Mouse (Mus musculus) hindbrain, postnatal 0 days (tissue): ENCODE results near the gene Nptn. TPM values are rescaled to one million over a fixed set of nuclear protein-coding genes. Genes with fewer than 3 reads are reported as not detected.

ENCODE experiments used
- ATAC-seq: fragments of 200-750 bp; cut with Nextera tagmentation; 2 replicates; pipeline ENCODE4 v1.8.0; 2017; ENCODE audit warnings: mild to moderate bottlenecking, moderate TSS enrichment, moderate library complexity
- DNase-seq: peaks from one replicate; pipeline ENCODE4 v3.0.0-alpha.2; 2015; ENCODE audit warnings: low spot score
- H3K27ac ChIP-seq: fragments of 300-500 bp; sonication (generic); 2 replicates; pipeline ENCODE4 v1.5.1; 2014; ENCODE audit warnings: mild to moderate bottlenecking
- H3K27me3 ChIP-seq: fragments of 300-500 bp; sonication (generic); 2 replicates; pipeline ENCODE4 v1.6.1; 2014; ENCODE audit warnings: low read length, mixed read lengths; ENCODE audit not compliant: insufficient read depth
- H3K36me3 ChIP-seq: fragments of 300-500 bp; sonication (generic); 2 replicates; pipeline ENCODE4 v1.6.1; 2014; ENCODE audit warnings: low read length, mixed read lengths; ENCODE audit not compliant: insufficient read depth
- H3K4me1 ChIP-seq: fragments of 300-500 bp; sonication (generic); 2 replicates; pipeline ENCODE4 v1.6.1; 2014; ENCODE audit warnings: antibody characterized with exemption, low read length, mixed read lengths; ENCODE audit not compliant: insufficient read depth
- H3K4me2 ChIP-seq: fragments of 300-500 bp; sonication (generic); 2 replicates; pipeline ENCODE4 v1.6.1; 2014; ENCODE audit warnings: low read depth, mild to moderate bottlenecking, low read length, moderate library complexity, mixed read lengths
- H3K4me3 ChIP-seq: fragments of 300-500 bp; sonication (generic); 2 replicates; pipeline ENCODE4 v1.5.1; 2014; ENCODE audit warnings: low read length
- H3K9ac ChIP-seq: fragments of 300-500 bp; sonication (generic); replicated peaks from 2 replicates; pipeline ENCODE4 v1.6.1; 2014; ENCODE audit warnings: mild to moderate bottlenecking, low read length, moderate library complexity, mixed read lengths
- H3K9me3 ChIP-seq: fragments of 300-500 bp; sonication (generic); 2 replicates; pipeline ENCODE4 v1.6.1; 2016; ENCODE audit warnings: low read length, mixed read lengths
- CTCF ChIP-seq: IDR thresholded peaks from 2 replicates; pipeline ENCODE4 v1.5.1; 2016; ENCODE audit warnings: antibody characterized with exemption, control low read depth, low read depth
- WGBS: fragments of 180-500 bp; shearing (Covaris S2); extraction: QIAGEN DNeasy Blood & Tissue Kit; methylation state at CpG from one replicate; pipeline ENCODE4 v1.1.7; 2014; 5-methylcytosine and 5-hydroxymethylcytosine counted together
- polyA plus RNA-seq: library from polyadenylated mRNA; unstranded; fragments of >200 nt; fragmentation: Nextera tagmentation; extraction: Ambion mirVana; gene quantifications from 2 replicates; pipeline ENCODE4 v1.2.1, GENCODE M21; 2015
- total RNA-seq: library from RNA; depleted of rRNA; stranded (reverse); fragments of >200 nt; gene quantifications from 2 replicates; pipeline ENCODE4 v1.2.3, GENCODE M21; 2014

The Nptn gene
- total and polyA plus RNA-seq, 2 experiments from 2014 or later, result 268 to 598 TPM

DNA sequence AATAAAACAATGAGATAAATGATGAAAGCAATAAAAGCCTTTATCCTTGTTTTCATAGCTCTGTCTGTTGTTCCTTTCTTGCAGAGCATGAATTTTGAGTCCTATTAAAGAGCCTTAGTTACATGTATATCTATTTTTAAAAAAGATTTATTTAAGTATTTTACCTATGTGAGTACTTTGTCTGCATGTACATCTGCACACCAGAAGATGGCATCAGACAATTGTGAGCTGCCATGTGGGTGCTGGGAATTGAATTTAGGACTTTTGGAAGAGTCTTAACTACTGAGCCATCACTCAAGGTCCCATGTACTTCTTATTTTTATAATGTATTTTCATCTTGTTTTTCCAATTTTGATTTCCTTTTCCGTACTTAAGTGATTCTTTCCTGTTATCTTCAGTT lies 13.3 kb downstream of the Nptn start:
- TF ChIP-seq CTCF, result peak; percentile 20; the same call in 1 of the 2 replicates
- Histone ChIP-seq H3K4me1 (no peaks in the 10 kb centered on the region), H3K36me3 (no peaks in the 10 kb centered on the region), H3K4me2 (no peak overlapping the region), H3K9me3 (no peaks in the 10 kb centered on the region), H3K9ac (no peak overlapping the region), H3K4me3 (no peak overlapping the region), H3K27ac (no peak overlapping the region), H3K27me3 (no peaks in the 10 kb centered on the region)
- DNase-seq, result no peak
- 95% methylated on average over 1 of the region's 1 CpGs for WGBS
- ATAC-seq, result no peak

DNA sequence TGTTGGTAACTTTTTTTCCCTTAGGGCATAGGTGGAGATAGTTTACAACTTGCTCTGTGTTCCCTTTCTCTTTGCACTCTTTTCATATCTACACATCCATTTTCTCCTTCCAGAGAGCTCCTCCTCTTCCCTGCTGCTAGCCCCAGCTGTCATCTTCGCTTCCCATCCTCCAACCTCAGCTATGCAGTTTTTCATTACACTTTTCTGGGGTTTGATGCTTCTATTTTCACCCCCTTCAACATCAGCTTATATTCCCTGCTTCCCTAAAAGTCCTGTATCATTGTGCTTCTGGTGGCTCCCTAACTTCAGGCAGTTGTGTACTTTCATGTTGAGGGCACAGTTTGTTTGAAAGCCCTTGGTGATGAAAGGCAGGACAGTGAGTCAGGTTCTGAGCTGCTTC lies 31.8 kb downstream of the Nptn start:
- no peaks in the 10 kb centered on the region for H3K4me1 ChIP-seq
- no peaks in the 10 kb centered on the region for H3K9me3 ChIP-seq
- H3K36me3 ChIP-seq, result no peaks in the 10 kb centered on the region
- H3K27ac ChIP-seq, result no peak overlapping the region
- no peaks in the 10 kb centered on the region for H3K27me3 ChIP-seq
- no peak overlapping the region for H3K9ac ChIP-seq
- 63% methylated on average over 1 of the region's 1 CpGs for WGBS
- no peak overlapping the region for H3K4me2 ChIP-seq
- ATAC-seq (no peak), DNase-seq (no peak)
- TF ChIP-seq CTCF, result no peak
- H3K4me3 ChIP-seq, result no peak overlapping the region

DNA sequence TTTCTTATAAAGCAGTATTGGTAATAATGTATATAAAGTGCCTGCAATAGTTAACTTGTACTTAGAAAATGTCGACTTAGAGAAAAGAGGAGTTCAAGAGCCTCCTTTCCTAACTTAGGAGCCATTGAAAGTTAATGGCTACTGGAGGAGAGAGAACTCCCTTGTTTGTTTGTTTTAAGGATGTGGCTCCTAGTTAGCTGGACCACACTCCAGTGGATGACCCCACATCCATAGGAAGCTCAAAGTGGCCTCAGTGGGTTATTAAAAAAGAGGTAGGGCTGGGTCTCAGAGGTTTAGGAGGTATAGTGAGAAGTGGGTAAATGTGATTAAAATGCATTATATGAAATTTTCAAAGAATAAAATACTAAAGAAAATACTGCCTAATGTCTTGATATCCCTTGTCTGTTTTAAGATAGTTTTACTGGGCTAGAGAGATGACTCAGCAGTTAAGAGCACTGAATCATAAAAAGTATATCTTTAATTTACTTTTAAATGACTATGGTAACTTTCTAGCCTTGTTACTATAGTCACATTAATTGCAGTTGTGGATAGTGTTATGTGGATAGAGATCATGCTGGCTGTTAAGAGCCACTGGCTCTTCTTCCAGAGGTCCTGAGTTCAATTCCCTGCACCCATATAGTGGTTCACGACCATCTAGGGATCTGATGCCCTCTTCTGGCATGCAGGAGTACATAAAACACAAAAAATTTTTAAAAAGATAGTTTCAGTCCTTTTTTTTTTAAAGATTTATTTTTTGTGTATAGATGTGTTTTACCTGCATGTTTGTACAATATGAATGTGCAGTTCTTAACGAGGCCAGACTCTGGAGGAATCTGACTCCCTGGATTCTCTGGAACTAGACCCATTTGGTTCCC lies 33.3 kb downstream of the Nptn start:
- 84% methylated on average over 3 of the region's 3 CpGs for WGBS
- DNase-seq (no peak), ATAC-seq (no peak)
- no peak overlapping the region for H3K9ac ChIP-seq
- H3K4me2 ChIP-seq, result no peak overlapping the region
- H3K27ac ChIP-seq, result no peak overlapping the region
- H3K9me3 ChIP-seq, result no peaks in the 10 kb centered on the region
- H3K27me3 ChIP-seq, result no peaks in the 10 kb centered on the region
- H3K4me3 ChIP-seq, result no peak overlapping the region
- H3K4me1 ChIP-seq, result no peaks in the 10 kb centered on the region
- no peaks in the 10 kb centered on the region for H3K36me3 ChIP-seq
- peak; percentile 20; the same call in 1 of the 2 replicates for TF ChIP-seq CTCF

DNA sequence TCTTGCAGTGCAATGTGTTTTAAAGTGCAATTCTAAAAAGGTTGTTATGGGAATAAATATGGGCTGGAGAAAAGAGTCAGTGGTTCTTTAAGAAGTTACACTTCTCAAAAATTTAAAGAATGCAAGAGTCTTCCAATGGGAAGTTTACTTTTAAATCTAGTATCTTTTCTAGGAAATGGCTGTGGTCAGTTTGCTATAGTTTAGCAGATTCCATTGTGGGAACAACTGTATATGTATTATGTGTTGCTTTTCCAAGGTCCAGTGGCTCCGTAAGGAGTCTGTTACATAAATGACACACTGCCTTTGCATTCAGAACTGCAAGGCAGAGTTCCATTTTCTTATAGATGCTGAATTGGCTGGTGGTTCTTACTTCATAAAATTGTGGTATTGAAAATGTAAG lies 41.0 kb downstream of the Nptn start:
- no peak for ATAC-seq
- Histone ChIP-seq H3K4me3 (no peak overlapping the region), H3K4me2 (no peak overlapping the region), H3K27ac (no peak overlapping the region), H3K4me1 (no peaks in the 10 kb centered on the region), H3K36me3 (no peaks in the 10 kb centered on the region; the same call in 1 of the 2 replicates), H3K9ac (no peak overlapping the region), H3K9me3 (no peaks in the 10 kb centered on the region), H3K27me3 (no peaks in the 10 kb centered on the region)
- WGBS, result 88% methylated on average over 1 of the region's 1 CpGs
- no peak for DNase-seq
- no peak for TF ChIP-seq CTCF

DNA sequence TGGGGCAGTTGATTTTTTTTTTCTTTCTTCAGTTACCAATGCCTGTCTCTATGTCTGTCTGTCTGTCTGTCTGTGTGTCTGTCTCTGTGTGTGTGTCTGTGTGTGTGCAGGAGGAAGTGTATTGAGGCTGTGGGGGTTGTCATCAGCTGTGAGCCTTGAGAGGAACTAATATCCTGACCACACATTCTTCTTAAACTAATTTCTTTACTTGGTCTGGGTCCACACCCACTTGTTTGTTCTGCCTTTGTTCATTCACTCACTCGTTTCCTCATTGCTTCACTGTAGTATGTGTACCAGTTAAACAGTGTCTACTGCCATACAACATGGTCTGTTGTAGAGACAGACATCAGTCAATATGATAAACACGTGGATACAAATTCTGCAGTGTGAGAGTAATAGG lies 45.2 kb downstream of the Nptn start:
- no peak overlapping the region for H3K9ac ChIP-seq
- H3K4me1 ChIP-seq, result no peaks in the 10 kb centered on the region
- H3K4me2 ChIP-seq, result no peak overlapping the region
- H3K36me3 ChIP-seq, result peaks cover 3% of the 10 kb centered on the region; the same call in 1 of the 2 replicates
- no peaks in the 10 kb centered on the region for H3K9me3 ChIP-seq
- H3K27ac ChIP-seq, result no peak overlapping the region
- ATAC-seq, result no peak
- no peak for DNase-seq
- no peak overlapping the region for H3K4me3 ChIP-seq
- TF ChIP-seq CTCF, result no peak
- 78% methylated on average over 2 of the region's 2 CpGs for WGBS
- H3K27me3 ChIP-seq, result no peaks in the 10 kb centered on the region

GRCm38 (mm10) chr9:58630441-58630840 lies 48.4 kb downstream of the Nptn start:
- DNase-seq (no peak), ATAC-seq (no peak)
- H3K9ac ChIP-seq, result no peak overlapping the region
- 81% methylated on average over 2 of the region's 2 CpGs for WGBS
- no peak overlapping the region for H3K27ac ChIP-seq
- no peaks in the 10 kb centered on the region for H3K27me3 ChIP-seq
- peaks cover 3% of the 10 kb centered on the region; the same call in 1 of the 2 replicates for H3K36me3 ChIP-seq
- no peak overlapping the region for H3K4me2 ChIP-seq
- TF ChIP-seq CTCF, result no peak
- no peaks in the 10 kb centered on the region for H3K9me3 ChIP-seq
- no peaks in the 10 kb centered on the region for H3K4me1 ChIP-seq
- H3K4me3 ChIP-seq, result no peak overlapping the region
